Mouse (Mus musculus): ENCODE results near the gene Smurf2.

The Smurf2 gene

GRCm38 (mm10) chr11:106773061-106773460 is 147.5 kb downstream of the Smurf2 start:
- DNase-seq (ENCODE audit: low spot score), result no peak

GRCm38 (mm10) chr11:106770195-106770974 is 150.1 kb downstream of the Smurf2 start:
- no peak for DNase-seq (ENCODE audit: low spot score)
